Mouse (Mus musculus) adrenal gland, postnatal 10 days (tissue): ENCODE data around the gene Mc1r. TPM values are rescaled to one million over a fixed set of nuclear protein-coding genes. Genes with fewer than 3 reads are reported as not detected.

Experiments used
- DNase-seq: peaks from one replicate; pipeline ENCODE4 v3.0.0; 2021; ENCODE audit warnings: mixed read lengths
- long read RNA-seq, 2 experiments: library from polyadenylated mRNA; stranded (forward); transcript quantifications; one replicate each; pipeline ENCODE4 v2.0.0; 2021
- total RNA-seq, 2 experiments: library from RNA; stranded (reverse); gene quantifications; 2 replicates each; pipeline ENCODE4 v1.2.3; 2021

The Mc1r gene
- total RNA-seq: not detected
- long read RNA-seq, experiment 1: 0 reads
- long read RNA-seq, experiment 2: 0 reads

GRCm38 (mm10) chr8:123406786-123407185, at the start of gene Mc1r:
TSS of gene Mc1r (plus strand) at chr8:123407107.
- peak; percentile 78 for DNase-seq

GRCm38 (mm10) chr8:123361082-123361739, 45.7 kb upstream of the Mc1r start:
- peak; percentile 86 for DNase-seq

GRCm38 (mm10) chr8:123373403-123374238, 33.3 kb upstream of the Mc1r start, which contains the start of gene Tcf25:
TSS of gene Tcf25 (plus strand) at chr8:123373753.
- peak; percentile 96 for DNase-seq

- DNase-seq: peak; percentile 98
Measured at GRCm38 (mm10) chr8:123374239-123374578, 32.7 kb upstream of the Mc1r start.

GRCm38 (mm10) chr8:123375701-123376100, 31.2 kb upstream of the Mc1r start:
- DNase-seq: no peak

- DNase-seq: no peak
Measured at GRCm38 (mm10) chr8:123376106-123376505, 30.8 kb upstream of the Mc1r start.

GRCm38 (mm10) chr8:123381711-123382110, 25.2 kb upstream of the Mc1r start:
- DNase-seq: no peak

- DNase-seq: no peak
Measured at GRCm38 (mm10) chr8:123382516-123382915, 24.4 kb upstream of the Mc1r start.

- DNase-seq: peak; percentile 51
Measured at GRCm38 (mm10) chr8:123384883-123385540, 21.9 kb upstream of the Mc1r start.

- DNase-seq: peak; percentile 49
Measured at GRCm38 (mm10) chr8:123387041-123387440, 19.9 kb upstream of the Mc1r start.

GRCm38 (mm10) chr8:123387801-123388200, 19.1 kb upstream of the Mc1r start:
- DNase-seq: no peak

- DNase-seq: no peak
Measured at GRCm38 (mm10) chr8:123389026-123389425, 17.9 kb upstream of the Mc1r start.

- no peak for DNase-seq
Measured at GRCm38 (mm10) chr8:123398308-123398707, 8.6 kb upstream of the Mc1r start.

GRCm38 (mm10) chr8:123401936-123402335, 5.0 kb upstream of the Mc1r start:
- no peak for DNase-seq

GRCm38 (mm10) chr8:123402730-123403326, 4.1 kb upstream of the Mc1r start:
- DNase-seq: no peak

GRCm38 (mm10) chr8:123404521-123404920, 2.4 kb upstream of the Mc1r start:
- DNase-seq: no peak

- DNase-seq: no peak
Measured at GRCm38 (mm10) chr8:123407612-123408011, 705 bp downstream of the Mc1r start.

GRCm38 (mm10) chr8:123408586-123409544, 2.0 kb downstream of the Mc1r start:
- peak; percentile 75 for DNase-seq

- peak; percentile 63 for DNase-seq
Measured at GRCm38 (mm10) chr8:123410049-123410587, 3.2 kb downstream of the Mc1r start.

- no peak for DNase-seq
Measured at GRCm38 (mm10) chr8:123410788-123411187, 3.9 kb downstream of the Mc1r start.

GRCm38 (mm10) chr8:123411246-123411645, 4.3 kb downstream of the Mc1r start, which contains the start of gene Tubb3:
TSS of gene Tubb3 (plus strand) at chr8:123411424.
- peak; percentile 69 for DNase-seq
